Mouse (Mus musculus) forebrain, postnatal 0 days (tissue): Measurements from ENCODE around the gene Oosp1. TPM values are rescaled to one million over a fixed set of nuclear protein-coding genes. Genes with fewer than 3 reads are reported as not detected.

Experiments used
- ATAC-seq: fragments of 200-750 bp; cut with Nextera tagmentation; 2 replicates; pipeline ENCODE4 v1.8.0; 2017; ENCODE audit warnings: mild to moderate bottlenecking, moderate library complexity
- DNase-seq: peaks from one replicate; pipeline ENCODE4 v3.0.0-alpha.2; 2015
- H3K27ac ChIP-seq: fragments of 300-500 bp; sonication (generic); 2 replicates; pipeline ENCODE4 v1.5.1; 2014; ENCODE audit warnings: low read depth, mild to moderate bottlenecking, antibody characterized with exemption, low read length, moderate library complexity, mixed read lengths
- H3K27me3 ChIP-seq: fragments of 300-500 bp; sonication (generic); 2 replicates; pipeline ENCODE4 v1.6.1; 2014; ENCODE audit warnings: mild to moderate bottlenecking, low read length, mixed read lengths; ENCODE audit not compliant: insufficient read depth
- H3K36me3 ChIP-seq: fragments of 300-500 bp; sonication (generic); 2 replicates; pipeline ENCODE4 v1.6.1; 2014; ENCODE audit warnings: mild to moderate bottlenecking, moderate library complexity; ENCODE audit not compliant: insufficient read depth
- H3K4me1 ChIP-seq: fragments of 300-500 bp; sonication (generic); 2 replicates; pipeline ENCODE4 v1.6.1; 2014; ENCODE audit warnings: antibody characterized with exemption; ENCODE audit not compliant: insufficient read depth
- H3K4me2 ChIP-seq: fragments of 300-500 bp; sonication (generic); 2 replicates; pipeline ENCODE4 v1.6.1; 2014; ENCODE audit warnings: low read depth, mild to moderate bottlenecking, moderate library complexity
- H3K4me3 ChIP-seq: fragments of 300-500 bp; sonication (generic); 2 replicates; pipeline ENCODE4 v1.5.1; 2014; ENCODE audit warnings: low read depth, low read length, mixed read lengths
- H3K9ac ChIP-seq: fragments of 300-500 bp; sonication (generic); 2 replicates; pipeline ENCODE4 v1.6.1; 2014; ENCODE audit warnings: mild to moderate bottlenecking
- H3K9me3 ChIP-seq: fragments of 300-500 bp; sonication (generic); 2 replicates; pipeline ENCODE4 v1.6.1; 2016; ENCODE audit warnings: low read length
- CTCF ChIP-seq: sonication (generic); IDR thresholded peaks from 2 replicates; pipeline ENCODE4 v1.5.1; 2016; ENCODE audit warnings: antibody characterized with exemption, control low read depth, low read depth
- WGBS: fragments of 180-500 bp; shearing (Covaris S2); extraction: QIAGEN DNeasy Blood & Tissue Kit; methylation state at CpG from one replicate; pipeline ENCODE4 v1.1.7; 2014; 5-methylcytosine and 5-hydroxymethylcytosine counted together
- polyA plus RNA-seq: library from polyadenylated mRNA; unstranded; fragments of >200 nt; fragmentation: Nextera tagmentation; extraction: Ambion mirVana; gene quantifications from 2 replicates; pipeline ENCODE4 v1.2.1, GENCODE M21; 2015
- total RNA-seq: library from RNA; depleted of rRNA; stranded (reverse); fragments of >200 nt; gene quantifications from 2 replicates; pipeline ENCODE4 v1.2.3, GENCODE M21; 2014; rRNA removed

Oosp1 gene
- total and polyA plus RNA-seq, 2 experiments from 2014 or later: not detected

- ATAC-seq (no peak), DNase-seq (no peak)
- Histone ChIP-seq H3K9ac (no peak within 1 kb of the TSS), H3K4me2 (no peak within 1 kb of the TSS), H3K27ac (no peak within 1 kb of the TSS), H3K4me3 (no peak within 1 kb of the TSS), H3K9me3 (no peaks in the 10 kb centered on the region), H3K36me3 (no peaks in the 10 kb centered on the region), H3K27me3 (no peaks in the 10 kb centered on the region), H3K4me1 (no peaks in the 10 kb centered on the region)
- no peak for TF ChIP-seq CTCF
- 93% methylated on average over 2 of the region's 2 CpGs for WGBS
Observed at GRCm38 (mm10) chr19:11623551-11623950, 67.4 kb downstream of the Oosp1 start, which contains the start of gene Ms4a2. Gene Ms4a2 (minus strand): TSS chr19:11623719.

- no peak overlapping the region for H3K9ac ChIP-seq
- H3K4me1 ChIP-seq: no peaks in the 10 kb centered on the region
- no peaks in the 10 kb centered on the region for H3K27me3 ChIP-seq
- no peaks in the 10 kb centered on the region for H3K36me3 ChIP-seq
- no peak for ATAC-seq
- no peak overlapping the region for H3K4me2 ChIP-seq
- no peaks in the 10 kb centered on the region for H3K9me3 ChIP-seq
- DNase-seq: no peak
- H3K27ac ChIP-seq: no peak overlapping the region
- TF ChIP-seq CTCF: no peak
- H3K4me3 ChIP-seq: no peak overlapping the region
Observed at GRCm38 (mm10) chr19:11617983-11618382, 73.0 kb downstream of the Oosp1 start.

Other genes starting within 250 kb of the Oosp1 start
- gene Ms4a4b, start 247.6 kb downstream of the Oosp1 start, total RNA-seq: not detected in 2 replicates
- gene Ms4a4b, start 247.6 kb downstream of the Oosp1 start, polyA plus RNA-seq: not detected in 2 replicates
- 2.5 and 5.9 TPM in 2 replicates for gene Ms4a6c, start 221.8 kb downstream of the Oosp1 start, total RNA-seq
- gene Ms4a6c, start 221.8 kb downstream of the Oosp1 start, polyA plus RNA-seq: 2.5 and 3.0 TPM in 2 replicates
- 0.15 TPM in 1 of 2 replicates, not detected in the other for gene Gm8369, start 205.2 kb downstream of the Oosp1 start, total RNA-seq
- 0.54 and 0.73 TPM in 2 replicates for gene Gm8369, start 205.2 kb downstream of the Oosp1 start, polyA plus RNA-seq
- 2.2 and 5.9 TPM in 2 replicates for gene Ms4a6b, start 174.6 kb downstream of the Oosp1 start, total RNA-seq
- gene Ms4a6b, start 174.6 kb downstream of the Oosp1 start, polyA plus RNA-seq: 2.0 and 3.3 TPM in 2 replicates
- gene Ms4a4d, start 154.3 kb downstream of the Oosp1 start, total RNA-seq: not detected in 2 replicates
- gene Ms4a4d, start 154.3 kb downstream of the Oosp1 start, polyA plus RNA-seq: not detected in 2 replicates
- 2.4 and 2.5 TPM in 2 replicates for gene Ms4a6d, start 86.3 kb downstream of the Oosp1 start, total RNA-seq
- 2.8 TPM in 2 replicates for gene Ms4a6d, start 86.3 kb downstream of the Oosp1 start, polyA plus RNA-seq
- gene Ms4a2, start 67.4 kb downstream of the Oosp1 start, total RNA-seq: not detected in 2 replicates
- gene Ms4a2, start 67.4 kb downstream of the Oosp1 start, polyA plus RNA-seq: not detected in 2 replicates
- gene Ms4a3, start 50.3 kb downstream of the Oosp1 start, total RNA-seq: 0.23 TPM in 1 of 2 replicates, not detected in the other
- not detected in 2 replicates for gene Ms4a3, start 50.3 kb downstream of the Oosp1 start, polyA plus RNA-seq
- gene Oosp2, start 30.6 kb downstream of the Oosp1 start, total RNA-seq: not detected in 2 replicates
- gene Oosp2, start 30.6 kb downstream of the Oosp1 start, polyA plus RNA-seq: 0.60 TPM in 1 of 2 replicates, not detected in the other
- gene Oosp3, start 5.9 kb upstream of the Oosp1 start, total RNA-seq: not detected in 2 replicates
- not detected in 2 replicates for gene Oosp3, start 5.9 kb upstream of the Oosp1 start, polyA plus RNA-seq
- gene Gif, start 56.4 kb upstream of the Oosp1 start, total RNA-seq: not detected in 2 replicates
- not detected in 2 replicates for gene Gif, start 56.4 kb upstream of the Oosp1 start, polyA plus RNA-seq
- gene Mrpl16, start 79.2 kb upstream of the Oosp1 start, total RNA-seq: 27.2 and 30.8 TPM in 2 replicates
- 46.9 and 52.6 TPM in 2 replicates for gene Mrpl16, start 79.2 kb upstream of the Oosp1 start, polyA plus RNA-seq
- 26.6 and 31.3 TPM in 2 replicates for gene Stx3, start 128.3 kb upstream of the Oosp1 start, total RNA-seq
- gene Stx3, start 128.3 kb upstream of the Oosp1 start, polyA plus RNA-seq: 20.8 and 27.2 TPM in 2 replicates
- gene Olfr1417, start 148.1 kb upstream of the Oosp1 start, total RNA-seq: not detected in 2 replicates
- gene Olfr1417, start 148.1 kb upstream of the Oosp1 start, polyA plus RNA-seq: 0.10 TPM in 1 of 2 replicates, not detected in the other
- gene Olfr1418, start 169.9 kb upstream of the Oosp1 start, total RNA-seq: not detected in 2 replicates
- not detected in 2 replicates for gene Olfr1418, start 169.9 kb upstream of the Oosp1 start, polyA plus RNA-seq
- not detected in 2 replicates for gene Olfr1419, start 184.0 kb upstream of the Oosp1 start, total RNA-seq
- gene Olfr1419, start 184.0 kb upstream of the Oosp1 start, polyA plus RNA-seq: not detected in 2 replicates
- not detected in 2 replicates for gene Olfr1420, start 195.4 kb upstream of the Oosp1 start, total RNA-seq
- gene Olfr1420, start 195.4 kb upstream of the Oosp1 start, polyA plus RNA-seq: not detected in 2 replicates
- gene Patl1, start 221.2 kb upstream of the Oosp1 start, total RNA-seq: 7.2 and 12.1 TPM in 2 replicates
- gene Patl1, start 221.2 kb upstream of the Oosp1 start, polyA plus RNA-seq: 7.7 and 11.8 TPM in 2 replicates